Mouse (Mus musculus) c-Kit-positive CD71-positive TER-119-positive erythroid progenitor cells, embryonic 14.5 days (primary cell): ENCODE data around the gene Dyrk3.
"Not testable (repeated sequence)": the region's sequence is repeated elsewhere in the genome, so short reads cannot be mapped to it uniquely, and the experiment has no call there.

ENCODE experiments used
- DNase-seq: peaks from one replicate; pipeline ENCODE4 v3.0.0-alpha.2; 2013; ENCODE audit warnings: low spot score

The Dyrk3 gene

DNA sequence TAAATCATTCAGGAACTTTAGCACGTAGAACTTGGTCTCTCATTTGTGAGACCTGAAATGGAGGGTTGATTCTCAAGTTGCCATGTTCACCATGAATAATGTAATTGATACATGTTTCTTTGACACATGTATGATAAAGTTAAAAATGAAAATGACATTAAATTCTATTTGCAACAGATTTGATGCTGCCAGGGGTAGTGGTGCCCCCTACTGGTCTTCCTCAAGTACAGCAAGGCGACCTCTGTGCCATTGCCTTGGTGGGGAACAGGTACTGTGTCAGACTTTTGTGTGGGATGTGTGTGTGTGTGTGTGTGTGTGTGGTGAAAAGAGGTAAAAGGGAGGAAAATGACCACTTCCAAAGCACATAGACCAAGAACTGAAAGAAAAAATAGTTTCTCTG is 17.3 kb upstream of the Dyrk3 start:
- peak; percentile 60 for DNase-seq

DNA sequence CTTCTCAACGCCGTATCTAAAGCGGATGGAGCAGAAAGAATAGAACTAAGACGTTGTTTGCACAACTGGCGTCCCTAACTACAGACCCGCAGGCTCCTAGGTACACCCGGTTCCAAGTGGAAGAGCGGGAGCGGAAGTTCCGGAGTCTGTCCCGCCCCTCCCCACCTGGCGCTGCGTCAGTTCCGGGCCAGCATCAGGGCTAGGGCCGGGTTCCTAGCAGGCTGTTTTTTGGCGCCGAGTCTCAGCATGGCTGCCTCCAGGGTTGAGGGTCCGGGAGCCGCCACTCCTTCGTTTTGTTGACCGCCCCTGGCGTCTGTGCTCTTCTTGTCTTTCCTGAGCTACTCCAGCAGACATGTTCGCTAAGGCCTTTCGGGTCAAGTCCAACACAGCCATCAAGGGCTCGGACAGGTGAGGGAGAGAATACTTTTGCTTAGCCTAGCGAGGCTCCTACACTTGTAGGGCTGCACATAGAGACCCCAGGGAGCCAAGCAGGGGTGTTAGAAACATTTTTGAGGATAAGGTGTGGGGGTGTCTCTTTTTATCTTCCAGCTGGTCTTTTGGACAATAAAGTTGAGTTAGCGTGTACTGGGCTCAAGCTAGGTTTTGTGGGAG is 15.0 kb upstream of the Dyrk3 start, which contains the start of gene Eif2d:
TSS of gene Eif2d (plus strand) at position 164 of the 612 bp plus-strand sequence.
- DNase-seq: peak; percentile 86

DNA sequence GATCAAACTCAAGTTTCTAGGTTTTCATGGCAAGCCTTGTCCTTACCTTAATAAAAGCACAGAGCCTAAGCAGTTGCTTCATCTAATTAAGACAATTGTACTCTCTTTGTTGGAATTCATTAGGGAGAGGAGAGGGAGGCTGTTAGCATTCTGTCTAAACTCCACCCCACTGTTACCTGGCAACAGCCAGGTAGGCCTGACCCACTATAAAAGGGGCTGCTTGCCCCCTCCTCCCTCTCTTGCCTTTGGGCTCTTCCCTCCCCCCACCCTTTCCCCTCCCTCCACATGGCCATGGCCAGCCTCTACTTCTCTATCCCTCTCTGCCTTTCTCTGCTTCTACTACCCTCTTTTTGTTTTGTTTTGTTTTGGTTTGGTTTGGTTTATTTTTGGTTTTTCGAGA is 11.4 kb upstream of the Dyrk3 start:
- no peak for DNase-seq

DNA sequence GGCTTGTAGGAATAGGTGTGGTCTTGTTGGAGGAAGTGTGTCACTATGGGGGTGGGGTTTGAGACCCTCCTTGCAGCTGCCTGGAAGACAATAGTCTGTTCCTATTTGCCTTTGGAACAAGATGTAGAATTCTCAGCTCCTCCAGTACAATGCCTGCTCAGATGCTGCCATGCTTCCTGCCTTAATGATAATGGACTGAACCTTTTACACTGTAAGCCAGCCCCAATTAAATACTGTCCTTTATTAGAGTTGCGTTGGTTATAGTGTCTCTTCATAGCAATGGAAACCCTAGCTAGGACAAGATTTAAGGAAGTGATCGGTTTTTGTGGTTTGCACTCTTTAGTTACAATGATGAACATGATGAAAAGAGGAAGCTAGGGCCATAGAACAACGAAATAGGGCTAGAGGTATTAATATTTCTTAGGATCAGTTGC is 8.1 kb upstream of the Dyrk3 start:
- DNase-seq: no peak

DNA sequence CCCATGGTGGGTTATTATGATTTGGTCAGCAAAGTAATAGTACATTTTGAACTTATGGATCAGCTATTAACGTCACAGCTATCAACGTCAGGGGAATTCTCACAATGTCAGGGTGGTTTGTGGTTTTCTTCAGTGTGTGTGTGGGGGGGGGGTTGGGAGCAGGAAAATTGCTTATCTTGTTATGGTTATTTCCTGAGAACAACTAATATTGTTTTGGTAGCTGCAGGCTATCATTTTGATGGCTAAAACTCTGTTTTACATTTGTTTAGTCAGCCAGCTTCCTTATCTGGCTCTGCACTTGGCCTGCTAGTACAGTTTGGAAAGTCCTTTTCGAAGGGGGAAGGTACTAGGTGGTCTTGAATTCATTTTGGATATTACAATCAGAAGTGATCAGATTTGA is 7.1 kb upstream of the Dyrk3 start:
- not testable (repeated sequence) for DNase-seq

DNA sequence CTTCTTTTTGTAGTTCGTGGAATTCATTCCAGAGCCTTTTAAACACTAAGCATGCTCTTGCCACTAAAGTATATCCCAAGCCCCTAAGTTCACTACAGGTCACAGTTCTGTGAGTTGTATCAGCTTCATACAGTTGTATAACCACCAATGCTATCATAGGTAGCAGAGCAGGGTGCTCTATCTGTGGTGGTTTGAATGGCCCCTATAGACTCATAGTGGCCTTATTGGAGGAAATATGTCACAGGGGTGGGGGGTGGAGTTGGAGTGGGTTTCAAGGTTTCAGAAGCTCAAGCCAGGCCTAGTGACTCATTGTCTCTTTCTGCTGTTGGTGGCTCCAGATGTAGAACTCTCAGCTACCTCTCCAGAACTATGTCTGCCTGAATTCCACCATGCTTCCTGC is 4.3 kb upstream of the Dyrk3 start:
- no peak for DNase-seq

DNA sequence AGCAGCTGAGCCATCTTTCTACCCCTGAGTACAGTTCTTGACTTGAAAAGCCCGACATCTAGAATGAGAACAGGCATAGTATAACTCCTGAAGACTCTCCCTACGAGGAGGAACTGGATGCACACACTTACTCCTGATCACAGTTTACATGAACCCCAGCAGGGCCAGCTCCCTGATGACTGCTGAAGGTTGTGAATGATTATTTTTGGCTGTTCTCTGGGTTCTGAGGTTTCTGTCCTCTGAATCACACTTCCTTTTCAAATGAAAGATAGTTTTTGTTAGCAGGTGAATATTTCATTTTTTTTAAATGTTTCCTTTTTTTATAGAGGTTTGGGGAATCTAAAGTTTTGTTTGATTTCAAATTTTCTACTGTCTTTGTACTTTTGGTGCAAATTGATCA is 3.3 kb upstream of the Dyrk3 start:
- no peak for DNase-seq

DNA sequence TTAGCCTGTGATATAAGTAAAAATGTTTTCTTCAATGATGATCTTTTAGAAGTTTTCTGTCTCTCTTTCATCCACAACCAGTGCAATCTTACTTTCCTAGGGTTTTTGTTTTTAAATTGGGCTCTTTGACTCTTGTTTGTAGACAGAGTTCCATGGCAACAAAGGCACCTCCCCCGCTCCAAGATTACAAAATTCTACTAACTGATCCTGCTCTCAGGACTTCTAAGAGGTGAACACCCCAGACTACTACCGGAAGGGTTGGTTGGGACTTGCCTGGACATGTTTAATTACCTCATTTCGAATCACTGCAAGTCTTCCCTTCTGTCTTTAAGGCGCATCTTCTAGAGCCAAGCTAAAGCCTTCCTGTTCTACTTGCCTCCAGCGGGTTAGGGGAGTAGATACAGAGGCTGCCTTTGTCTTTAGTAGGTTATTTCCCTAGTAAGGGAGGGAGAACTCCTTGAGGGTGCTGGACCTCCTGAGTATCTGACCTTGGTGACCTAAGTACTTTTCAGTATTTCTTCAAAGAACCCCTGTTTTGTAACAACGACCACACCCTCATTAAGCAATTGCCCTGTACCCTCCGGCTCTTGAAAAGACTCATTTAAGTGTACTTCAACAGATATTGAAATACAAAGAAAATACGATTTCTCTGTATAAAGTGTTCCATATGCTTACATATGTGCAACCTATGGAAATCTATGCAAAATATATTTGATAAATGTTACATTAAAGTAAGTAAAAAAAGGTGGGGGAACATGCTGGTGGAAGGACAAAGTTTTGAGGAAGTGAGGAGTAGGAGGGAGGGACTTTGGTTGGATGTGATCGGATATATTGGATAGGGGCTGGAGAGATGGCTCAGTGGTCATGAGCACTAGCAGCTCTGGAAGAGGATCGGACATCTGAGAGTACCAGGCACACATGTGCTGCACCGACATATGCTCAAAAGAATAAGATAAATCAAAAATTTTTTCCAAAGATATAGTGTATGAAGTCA is 1.3 kb upstream of the Dyrk3 start:
- peak; percentile 73 for DNase-seq

DNA sequence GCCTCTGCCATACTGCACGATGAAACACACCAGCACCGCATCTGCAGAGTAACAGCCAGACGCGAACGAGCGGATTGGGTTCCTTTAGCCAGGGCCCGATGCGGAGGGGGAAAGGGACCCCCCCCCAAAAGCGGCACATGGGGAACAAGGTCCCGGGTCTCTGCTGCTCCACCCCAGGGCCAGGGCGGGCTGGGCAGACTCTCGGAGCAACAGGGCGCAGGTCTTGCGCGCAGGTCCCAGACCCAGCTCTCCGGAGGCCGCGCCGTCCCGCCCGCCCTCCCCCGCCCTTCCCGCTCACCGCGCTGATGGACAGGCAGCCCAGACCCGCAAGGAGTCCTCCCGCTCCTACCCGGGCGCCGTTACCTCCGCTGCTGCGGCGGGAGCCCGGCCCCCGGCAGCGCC is 422 bp downstream of the Dyrk3 start:
- no peak for DNase-seq

DNA sequence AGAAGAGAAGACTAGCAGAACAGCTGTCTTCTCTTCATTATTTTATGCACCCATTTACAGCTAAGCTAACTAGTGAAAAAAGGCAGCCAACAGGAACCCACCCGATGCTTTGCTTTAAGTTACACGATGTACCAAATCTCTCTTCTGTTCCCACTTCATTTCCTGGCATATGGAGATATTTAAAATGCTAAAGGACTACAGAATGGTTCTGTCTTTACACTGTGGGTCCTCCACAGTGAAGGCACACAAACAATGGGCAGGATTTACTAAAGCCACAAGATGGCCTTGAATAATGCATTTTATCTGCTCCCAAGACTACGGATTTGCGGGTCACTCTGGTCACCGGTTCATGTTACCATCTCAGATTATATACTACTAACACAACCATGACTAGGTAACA is 1.0 kb downstream of the Dyrk3 start:
- DNase-seq: no peak

DNA sequence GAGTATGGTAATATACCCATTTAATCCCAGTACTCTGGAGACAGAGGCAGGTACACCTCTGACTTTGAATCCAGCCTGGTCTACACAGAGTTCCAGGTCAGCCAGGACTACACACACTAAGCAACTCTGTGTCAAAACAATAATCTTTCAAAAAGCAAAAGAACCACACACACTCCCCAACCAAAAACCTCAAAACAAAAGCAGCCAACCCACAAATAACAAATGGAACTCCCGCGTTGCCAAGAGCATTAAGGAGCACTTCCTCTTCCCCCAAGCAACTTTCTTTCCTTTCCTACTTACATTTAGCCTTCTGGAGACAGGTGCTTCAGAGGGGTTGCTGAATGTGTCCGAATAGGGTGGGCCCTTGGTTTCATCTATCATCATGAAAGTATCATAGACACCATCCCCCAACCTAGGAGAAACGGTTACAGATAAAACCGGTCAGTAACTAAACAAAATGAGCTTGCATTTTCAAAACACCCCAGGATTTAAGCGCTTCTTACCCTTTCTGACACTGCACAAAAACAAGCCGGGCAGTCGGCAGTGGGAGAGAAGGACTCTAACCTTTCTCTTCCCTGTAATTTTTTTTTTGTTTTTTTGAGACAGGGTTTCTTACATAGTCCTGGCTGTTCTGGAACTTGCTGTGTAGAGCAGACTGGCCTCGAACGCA is 2.0 kb downstream of the Dyrk3 start:
- DNase-seq: no peak

DNA sequence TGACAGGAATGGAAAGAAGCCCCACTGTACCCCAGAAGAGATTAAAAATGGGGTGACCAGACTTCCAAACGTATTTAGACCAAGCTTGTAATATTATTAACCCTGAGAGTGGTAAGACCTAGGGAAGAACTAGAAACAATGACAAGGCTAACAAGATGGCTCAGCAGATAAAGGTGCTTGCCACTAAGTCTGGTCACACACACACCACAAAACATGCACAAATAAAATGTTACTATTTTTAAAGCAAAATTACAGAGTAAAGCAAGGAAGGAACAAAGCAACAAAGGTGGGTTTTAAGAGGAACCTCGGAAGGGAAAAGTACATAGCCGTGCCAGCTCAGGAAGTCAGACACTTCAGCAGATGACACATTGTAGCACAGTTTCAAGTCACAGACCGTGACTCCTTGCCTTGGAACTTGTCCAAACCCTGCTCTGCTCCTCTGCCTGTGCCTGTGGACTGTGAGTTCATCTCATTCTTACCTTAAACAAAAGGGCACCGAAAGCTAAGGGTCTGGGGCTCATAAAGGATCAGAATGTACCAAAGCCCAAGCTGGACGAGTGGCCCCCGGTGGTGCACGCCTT is 3.1 kb downstream of the Dyrk3 start:
- DNase-seq: no peak

DNA sequence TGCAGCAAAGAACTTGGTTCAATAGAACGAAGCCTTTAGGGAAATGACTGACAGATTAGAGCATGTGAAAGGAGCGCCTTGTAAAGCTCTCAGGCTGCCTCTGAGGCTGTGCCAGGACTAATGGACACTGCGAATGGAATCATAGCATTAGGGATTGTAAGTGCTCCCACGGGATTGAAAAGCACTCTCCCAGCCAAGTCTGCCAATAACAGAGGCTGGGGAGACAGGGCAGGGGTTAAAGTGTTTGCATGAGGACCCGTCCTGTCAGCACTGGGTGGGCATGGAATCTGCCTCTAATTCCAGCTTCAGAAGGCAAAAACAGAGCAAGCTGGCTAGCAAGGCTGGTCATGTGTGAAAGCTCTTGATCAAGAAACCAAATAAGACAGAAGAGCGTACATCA is 3.9 kb downstream of the Dyrk3 start:
- DNase-seq: no peak

DNA sequence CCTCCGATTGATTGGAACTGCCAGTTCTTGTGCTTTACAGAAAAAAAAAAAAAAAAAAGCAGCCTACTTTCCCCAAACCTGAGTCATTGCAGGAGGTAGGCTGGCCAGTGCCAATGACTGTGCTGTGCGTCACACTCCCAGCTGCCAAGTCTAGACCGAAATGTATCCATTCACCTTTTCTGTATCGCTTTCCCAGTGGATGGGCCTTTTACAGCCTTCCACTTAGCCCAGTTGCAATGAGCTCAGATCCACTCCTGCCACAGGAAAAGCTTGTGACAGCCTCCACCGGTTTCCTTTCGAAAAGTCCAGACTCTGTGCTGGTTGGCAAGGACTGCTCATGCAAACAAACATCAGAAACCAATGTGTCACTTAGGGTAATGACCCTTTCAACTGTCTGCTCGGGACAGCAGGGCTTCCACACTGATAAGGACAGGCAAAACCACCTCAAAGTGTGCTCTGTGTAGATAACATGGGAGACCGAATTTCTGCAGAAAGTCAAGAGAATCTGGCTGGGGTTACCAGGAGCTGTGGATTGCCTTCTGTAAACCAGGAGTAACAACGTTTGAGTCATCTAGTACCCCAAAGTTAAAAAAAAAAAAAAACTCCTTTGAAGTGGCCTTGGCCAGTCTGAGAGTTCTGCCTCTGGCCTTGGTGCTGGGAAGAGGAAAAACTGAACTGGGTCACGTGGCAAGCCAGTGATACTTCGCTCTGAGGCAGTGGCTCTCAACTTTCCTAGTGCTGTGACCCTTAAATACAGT is 12.0 kb downstream of the Dyrk3 start:
- DNase-seq: peak; percentile 89

DNA sequence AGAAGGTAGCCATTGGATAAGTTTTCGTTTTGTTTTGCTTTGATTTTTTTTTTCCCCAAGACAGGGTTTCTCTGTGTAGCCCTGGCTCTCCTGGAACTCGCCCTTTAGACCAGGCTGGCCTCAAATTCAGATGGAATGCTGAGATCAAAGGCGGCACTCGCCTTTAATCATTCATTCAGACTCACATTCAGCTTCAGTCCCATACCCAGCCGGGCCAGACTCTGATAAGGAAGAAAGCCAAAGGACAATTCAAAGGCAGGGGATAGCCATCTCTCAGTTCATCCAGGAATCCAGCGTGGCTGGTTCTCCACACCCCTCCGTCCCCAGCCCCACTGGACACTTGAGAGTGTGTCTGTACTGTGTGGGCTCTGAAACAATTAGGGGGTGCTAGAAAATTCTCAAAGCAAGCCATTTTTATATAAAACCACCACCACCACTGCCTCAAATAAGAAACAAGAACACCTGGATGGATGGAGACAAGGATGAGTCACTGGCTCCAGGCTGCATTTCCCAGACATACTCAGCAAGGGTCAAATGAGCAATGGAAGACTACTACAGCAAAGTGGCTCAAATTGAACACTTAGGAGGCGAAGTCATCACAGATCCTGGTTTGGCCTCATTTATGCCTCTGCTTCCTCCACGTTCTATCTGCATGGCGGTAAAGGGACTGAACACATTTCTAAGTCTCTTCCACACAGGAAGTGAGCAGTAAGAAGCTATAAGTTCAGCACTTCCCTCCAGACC is 14.4 kb downstream of the Dyrk3 start:
- DNase-seq: no peak

DNA sequence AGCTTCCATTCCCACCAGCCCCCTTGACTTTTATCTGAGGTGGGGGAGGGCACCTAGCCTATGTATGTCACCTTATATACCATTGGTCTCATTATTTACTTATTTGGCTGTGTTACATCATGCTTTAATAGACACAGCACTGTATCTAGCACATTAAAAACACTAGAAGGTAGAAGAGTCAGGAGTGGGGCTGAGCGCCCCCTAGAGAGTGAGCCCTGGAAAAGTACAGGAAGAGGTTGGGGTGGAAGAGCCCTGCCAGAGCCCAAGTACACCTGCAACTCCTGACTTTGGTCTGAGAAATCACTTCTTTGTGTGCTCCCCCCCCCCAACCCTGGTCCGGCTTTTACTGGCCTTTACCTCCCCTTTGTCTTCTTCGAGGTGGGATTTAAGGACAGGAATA is 16.2 kb downstream of the Dyrk3 start:
- no peak for DNase-seq

DNA sequence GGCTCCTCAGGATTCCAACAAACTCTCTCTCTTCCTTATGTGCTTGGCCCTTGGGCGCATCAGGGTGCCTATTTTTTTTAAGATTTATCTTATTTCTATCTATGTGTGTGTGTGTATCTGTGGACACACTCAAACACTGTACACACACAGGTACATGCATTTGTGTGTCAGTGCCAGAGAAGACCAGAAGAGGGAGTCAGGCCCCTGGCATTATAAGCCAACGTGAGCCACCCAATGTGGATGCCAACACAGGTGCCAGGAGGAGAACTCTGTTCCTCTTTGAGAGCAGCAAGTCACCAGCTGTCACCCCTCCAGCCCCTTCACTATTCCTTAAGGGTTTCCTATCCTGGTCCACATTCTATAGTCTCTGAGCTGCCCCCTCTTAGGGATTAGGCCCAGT is 19.1 kb downstream of the Dyrk3 start:
- DNase-seq: no peak

DNA sequence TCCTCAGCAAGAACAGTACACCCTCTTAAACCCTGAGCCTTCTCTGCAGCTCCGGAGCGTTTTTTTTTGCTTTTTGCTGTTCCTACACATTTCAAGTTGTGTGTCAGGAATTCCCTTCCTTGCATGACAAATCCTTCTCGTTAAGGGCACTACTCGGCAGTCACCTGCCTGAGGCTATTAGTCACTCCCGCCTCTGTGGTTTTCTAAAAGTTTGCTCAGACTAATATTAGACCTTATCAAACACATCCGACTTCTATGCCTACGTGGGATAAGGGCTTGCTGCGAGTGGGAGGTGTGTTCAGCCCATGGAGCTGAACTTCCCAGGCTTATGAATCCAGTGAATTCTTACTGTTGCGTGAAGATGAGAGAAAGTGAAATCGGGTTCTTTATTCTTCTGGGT is 19.6 kb downstream of the Dyrk3 start:
- DNase-seq: no peak

DNA sequence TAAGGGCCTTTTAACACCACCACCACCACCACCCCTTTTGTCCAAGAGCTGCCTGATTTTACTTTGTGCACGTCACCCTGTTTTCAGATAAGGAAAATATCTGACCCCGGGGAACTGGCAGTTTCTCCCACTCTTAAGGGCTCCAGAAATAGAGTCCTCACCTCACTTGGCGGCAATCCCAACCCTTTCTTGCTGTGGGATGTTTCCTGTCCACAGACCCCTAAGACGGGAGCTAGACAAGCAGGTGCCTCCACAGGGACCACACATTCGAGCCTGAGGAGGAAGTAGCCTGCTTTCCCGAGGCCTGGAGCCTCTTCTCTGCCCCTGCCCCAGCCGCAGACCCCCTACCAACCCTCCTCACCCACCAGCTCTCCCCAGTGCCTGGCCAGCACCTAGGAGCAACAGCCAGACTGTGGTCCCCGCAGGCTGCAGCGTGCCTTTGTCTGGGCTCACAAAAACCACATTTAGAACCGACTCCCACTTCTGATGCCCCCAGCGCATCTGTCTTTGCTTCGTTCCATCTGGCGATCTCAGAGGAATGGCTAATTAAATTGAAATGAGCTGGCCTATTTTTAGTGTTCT is 21.6 kb downstream of the Dyrk3 start:
- DNase-seq: no peak

DNA sequence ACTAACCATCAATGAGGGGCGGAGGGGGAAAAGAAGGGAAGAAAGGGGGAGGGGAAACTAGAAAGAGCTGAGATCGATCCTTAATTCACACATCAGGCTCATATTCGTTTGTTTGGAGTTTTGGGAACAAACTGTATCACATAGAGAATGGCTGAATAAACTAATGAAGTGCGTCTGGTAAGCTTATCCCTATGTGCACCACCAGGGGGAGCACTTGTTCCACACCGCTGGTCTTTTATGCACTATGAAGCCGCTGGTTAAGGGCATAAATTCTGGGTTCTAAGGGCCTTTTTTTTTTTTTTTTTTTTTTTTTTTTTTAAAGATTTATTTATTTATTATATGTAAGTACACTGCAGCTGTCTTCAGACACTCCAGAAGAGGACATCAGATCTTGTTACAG is 22.2 kb downstream of the Dyrk3 start:
- DNase-seq: peak; percentile 79

DNA sequence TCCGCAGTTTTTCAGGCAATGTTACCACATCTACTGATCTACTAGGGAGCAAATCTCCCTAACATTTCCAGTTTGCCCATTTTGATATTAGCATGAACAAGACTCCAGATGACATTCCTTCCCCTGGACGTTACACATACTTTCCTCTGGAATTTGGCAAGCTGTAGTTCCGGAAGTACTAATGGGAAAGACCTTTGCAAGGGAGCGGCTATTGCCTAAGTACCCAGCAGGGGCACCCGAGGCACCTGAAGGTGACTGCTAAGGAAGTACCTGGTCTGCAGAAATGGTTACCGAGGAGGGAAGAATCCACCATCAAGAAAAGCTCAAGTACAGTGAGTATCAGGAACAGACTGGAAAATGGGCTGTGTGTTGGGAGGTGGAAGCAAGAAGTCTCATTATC is 25.6 kb downstream of the Dyrk3 start:
- no peak for DNase-seq
